Mouse (Mus musculus) effector memory CD4-positive, alpha-beta T cell, adult 5 months (primary cell): ENCODE measurements around the gene Noxred1. TPM values are rescaled to one million over a fixed set of nuclear protein-coding genes. Genes with fewer than 3 reads are reported as not detected.

Experiments used
- polyA plus RNA-seq: library from polyadenylated mRNA; unstranded; fragments of 100-300 nt; shearing (Covaris generic); gene quantifications from one replicate; pipeline ENCODE4 v1.2.1, GENCODE M21; 2017

Noxred1 gene
- polyA plus RNA-seq: 0.42 TPM

GRCm38 (mm10) chr12:87238632-87239031 lies at the start of gene Noxred1:
Gene Noxred1 (minus strand): TSS chr12:87238732.

GRCm38 (mm10) chr12:87266108-87266826 lies 27.7 kb upstream of the Noxred1 start, which contains the start of the genes Vipas39 and Ahsa1:
Gene Vipas39 (minus strand): TSS chr12:87266256.
Gene Ahsa1 (plus strand): TSS chr12:87266479.

GRCm38 (mm10) chr12:87199973-87200586 lies 38.5 kb downstream of the Noxred1 start, which contains the start of gene Tmed8:
Gene Tmed8 (minus strand): TSS chr12:87200454.

GRCm38 (mm10) chr12:87199206-87199972 lies 39.1 kb downstream of the Noxred1 start, which contains the start of gene Samd15:
Gene Samd15 (plus strand): TSS chr12:87199723.

Other genes with a start within 250 kb of the Noxred1 start
- 0.25 TPM for gene Zdhhc22, start 248.3 kb downstream of the Noxred1 start, polyA plus RNA-seq
- gene Tmem63c, start 217.4 kb downstream of the Noxred1 start, polyA plus RNA-seq: not detected
- not detected for gene Ngb, start 136.2 kb downstream of the Noxred1 start, polyA plus RNA-seq
- gene Gstz1, start 91.6 kb downstream of the Noxred1 start, polyA plus RNA-seq: 6.6 TPM
- 3.3 TPM for gene Pomt2, start 90.8 kb downstream of the Noxred1 start, polyA plus RNA-seq
- gene Samd15, start 39.0 kb downstream of the Noxred1 start, polyA plus RNA-seq: 1.9 TPM
- gene Tmed8, start 38.3 kb downstream of the Noxred1 start, polyA plus RNA-seq: 8.3 TPM
- gene Vipas39, start 27.5 kb upstream of the Noxred1 start, polyA plus RNA-seq: 20.2 TPM
- gene Ahsa1, start 27.7 kb upstream of the Noxred1 start, polyA plus RNA-seq: 158 TPM
- gene Ism2, start 61.0 kb upstream of the Noxred1 start, polyA plus RNA-seq: not detected
- gene Sptlc2, start 149.6 kb upstream of the Noxred1 start, polyA plus RNA-seq: 133 TPM
- 38.7 TPM for gene Slirp, start 205.2 kb upstream of the Noxred1 start, polyA plus RNA-seq
- 59.7 TPM for gene Alkbh1, start 205.3 kb upstream of the Noxred1 start, polyA plus RNA-seq
- gene Snw1, start 233.5 kb upstream of the Noxred1 start, polyA plus RNA-seq: 158 TPM